Mouse (Mus musculus) small intestine, adult 2 months (tissue): ENCODE data around the gene Gm28635.

Experiments
- CTCF ChIP-seq: fragments of 200-500 bp; IDR thresholded peaks from 2 replicates; pipeline ENCODE4 v1.5.1; 2012; ENCODE audit warnings: low read depth, mild to moderate bottlenecking, control low read depth, inconsistent platforms, low read length, moderate library complexity, mixed read lengths; ENCODE audit not compliant: insufficient replicate concordance, insufficient read length; ENCODE audit errors: extremely low read depth
- POLR2A ChIP-seq: fragments of 200-500 bp; IDR thresholded peaks from 2 replicates; pipeline ENCODE4 v1.6.1; 2012; ENCODE audit warnings: low read depth, mild to moderate bottlenecking, control low read depth, inconsistent platforms, low read length, moderate library complexity

DNA sequence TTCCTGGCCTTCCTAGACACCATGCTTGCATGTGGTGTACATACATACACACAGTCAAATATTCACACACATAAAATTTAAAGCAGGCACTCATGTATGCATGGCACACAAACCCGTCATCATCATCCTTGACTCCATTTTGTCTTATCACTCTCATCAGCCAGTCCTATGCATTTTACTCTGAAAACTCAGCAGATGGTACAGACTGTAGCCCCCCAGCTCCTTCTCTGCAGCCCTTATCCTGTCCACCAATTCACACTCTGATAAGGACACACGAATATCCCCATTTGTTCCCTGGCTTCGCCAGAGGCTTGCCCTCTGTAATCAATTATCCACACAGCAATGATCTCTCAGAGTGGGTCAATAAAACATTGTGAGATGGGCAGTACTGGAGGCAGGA is 43.3 kb upstream of the Gm28635 start:
- TF ChIP-seq CTCF (no peak), POLR2A (no peak)
